21 mouse cellular contexts compared by ENCODE assay signal in the genomic region with DNA sequence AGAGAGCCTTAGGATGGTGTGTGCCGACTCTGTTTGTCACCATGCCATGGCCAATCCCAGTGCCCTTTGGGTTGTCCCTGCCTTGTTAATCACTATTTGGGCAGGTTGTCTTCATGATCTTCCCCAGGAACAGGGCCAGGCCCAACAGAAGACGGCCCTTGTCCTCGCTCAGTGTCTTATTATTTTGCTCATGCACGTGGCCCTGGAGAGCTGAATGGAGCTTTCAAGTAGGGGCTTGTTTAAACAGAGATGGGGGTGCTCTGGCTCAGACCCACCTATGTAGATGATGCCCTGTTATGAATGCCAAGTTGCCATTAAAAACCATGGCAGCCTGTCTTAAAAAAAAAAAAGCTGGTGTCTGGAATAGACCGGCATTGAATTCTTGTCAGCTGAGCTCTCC.
DNase-seq lines count a peak whose midpoint lies in the region; ATAC-seq and TF ChIP-seq lines count a peak whose summit lies in the region.
"Had no signal": no experiment of that assay in that cellular context is flagged by ENCODE, and none has a peak within 500 bp of the region (broad histone marks: within the 10 kb centered on the region; RNA-seq: fewer than 3 reads in every experiment).

No protein-coding gene starts in this region.

- no peaks in the 10 kb centered on the region for H3K27me3 ChIP-seq in hindbrain, embryonic 16.5 days (replicated peaks; ENCODE audit: control insufficient read depth, insufficient read depth, low read length)
- H3K27me3 ChIP-seq in hindbrain, embryonic 13.5 days, result no peaks in the 10 kb centered on the region
- H3K27me3 ChIP-seq in forebrain, embryonic 15.5 days, result no peaks in the 10 kb centered on the region
- H3K27me3 ChIP-seq: CH12.LX; heart, embryonic 13.5 days; liver, embryonic 15.5 days; neural tube, embryonic 13.5 days; stomach, embryonic 15.5 days had no signal

- no peaks in the 10 kb centered on the region for H3K9me3 ChIP-seq in hindbrain, embryonic 16.5 days (ENCODE audit: control insufficient read depth, low read length)
- no peaks in the 10 kb centered on the region for H3K9me3 ChIP-seq in hindbrain, embryonic 13.5 days
- no peaks in the 10 kb centered on the region for H3K9me3 ChIP-seq in forebrain, embryonic 15.5 days
- H3K9me3 ChIP-seq: embryonic facial prominence, embryonic 10.5 days; heart, embryonic 13.5 days; liver, embryonic 15.5 days; neural tube, embryonic 13.5 days; stomach, embryonic 15.5 days had no signal

- DNase-seq in left cerebral cortex, postnatal 14 days (ENCODE audit: low spot score in 2 of 2), result peak; percentile 39 to 44
- no peak for DNase-seq in left cerebral cortex, postnatal 4 days
- DNase-seq in thymus, postnatal 4 days, result no peak
- DNase-seq: adrenal gland, postnatal 36 days; gastrocnemius, postnatal 10 days; heart, adult 18-20 months; kidney, adult 9 months; kidney, postnatal 4 days; thymus, adult 2 months had no signal

- no peak for TF ChIP-seq POLR2A in cortical plate, adult 2 months (IDR thresholded peaks at IDR 0.05; ENCODE audit: extremely low read depth, insufficient read depth, low read length)

- no peak for TF ChIP-seq CTCF in cortical plate, adult 2 months (IDR thresholded peaks at IDR 0.05; ENCODE audit: extremely low read depth, insufficient read depth, low read length)

- H3K4me3 ChIP-seq in hindbrain, embryonic 16.5 days (ENCODE audit: low read length), result no peak overlapping the region
- no peak overlapping the region for H3K4me3 ChIP-seq in hindbrain, embryonic 13.5 days
- H3K4me3 ChIP-seq in cortical plate, adult 2 months (ENCODE audit: insufficient read depth, low read length), result no peak overlapping the region
- H3K4me3 ChIP-seq in forebrain, embryonic 15.5 days, result no peak overlapping the region
- H3K4me3 ChIP-seq: embryonic facial prominence, embryonic 10.5 days; heart, embryonic 13.5 days; liver, embryonic 15.5 days; neural tube, embryonic 13.5 days; stomach, embryonic 15.5 days had no signal

- H3K27ac ChIP-seq in hindbrain, embryonic 16.5 days (ENCODE audit: low read depth, low read length), result no peak overlapping the region
- H3K27ac ChIP-seq in hindbrain, embryonic 13.5 days, result no peak overlapping the region
- peak overlapping the region; percentile 30; the same call in 1 of the 2 replicates for H3K27ac ChIP-seq in cortical plate, adult 2 months (ENCODE audit: insufficient read depth, low read length)
- H3K27ac ChIP-seq in forebrain, embryonic 15.5 days (replicated peaks), result peak overlapping the region; percentile 72
- H3K27ac ChIP-seq: embryonic facial prominence, embryonic 10.5 days; heart, embryonic 13.5 days; liver, embryonic 15.5 days; macrophage; neural tube, embryonic 13.5 days; stomach, embryonic 15.5 days had no signal

- 61% methylated on average over 5 of the region's 5 CpGs for WGBS in hindbrain, embryonic 16.5 days
- 65% methylated on average over 5 of the region's 5 CpGs for WGBS in hindbrain, embryonic 13.5 days
- WGBS in forebrain, embryonic 15.5 days, result 25% methylated on average over 5 of the region's 5 CpGs

- H3K4me2 ChIP-seq in hindbrain, embryonic 16.5 days (ENCODE audit: low read length), result no peak overlapping the region
- no peak overlapping the region for H3K4me2 ChIP-seq in hindbrain, embryonic 13.5 days
- no peak overlapping the region for H3K4me2 ChIP-seq in forebrain, embryonic 15.5 days (replicated peaks)
- H3K4me2 ChIP-seq: heart, embryonic 13.5 days; liver, embryonic 15.5 days; midbrain, embryonic 11.5 days; neural tube, embryonic 13.5 days; stomach, embryonic 15.5 days had no signal

- peak; percentile 83 for ATAC-seq in hindbrain, embryonic 16.5 days
- no peak for ATAC-seq in hindbrain, embryonic 13.5 days (ENCODE audit: low FRiP score)
- peak; percentile 77 for ATAC-seq in forebrain, embryonic 15.5 days (replicated peaks)

- H3K9ac ChIP-seq in hindbrain, embryonic 16.5 days (ENCODE audit: low read depth, low read length), result no peak overlapping the region
- H3K9ac ChIP-seq in hindbrain, embryonic 13.5 days, result no peak overlapping the region
- no peak overlapping the region for H3K9ac ChIP-seq in forebrain, embryonic 15.5 days (replicated peaks)
- H3K9ac ChIP-seq: heart, embryonic 13.5 days; liver, embryonic 15.5 days; neural tube, embryonic 13.5 days; stomach, embryonic 15.5 days had no signal

- peaks cover 8% of the 10 kb centered on the region; the same call in 1 of the 2 replicates for H3K4me1 ChIP-seq in hindbrain, embryonic 16.5 days (ENCODE audit: control insufficient read depth, insufficient read depth, low read depth, low read length)
- H3K4me1 ChIP-seq in hindbrain, embryonic 13.5 days (replicated peaks), result peaks cover 15% of the 10 kb centered on the region
- peaks cover 12% of the 10 kb centered on the region for H3K4me1 ChIP-seq in cortical plate, adult 2 months (ENCODE audit: control insufficient read depth, insufficient read depth, low read length)
- H3K4me1 ChIP-seq in forebrain, embryonic 15.5 days, result peaks cover 19% of the 10 kb centered on the region
- H3K4me1 ChIP-seq: embryonic facial prominence, embryonic 10.5 days; heart, embryonic 13.5 days; liver, embryonic 15.5 days; stomach, embryonic 15.5 days had no signal

- intact Hi-C loops in left cerebral cortex, postnatal 14 days (cut with DNase I), result no loop called here
- intact Hi-C loops in left cerebral cortex, postnatal 4 days (cut with DNase I), result no loop called here

- no peaks in the 10 kb centered on the region for H3K36me3 ChIP-seq in hindbrain, embryonic 16.5 days (ENCODE audit: control insufficient read depth, insufficient read depth, low read length)
- no peaks in the 10 kb centered on the region for H3K36me3 ChIP-seq in hindbrain, embryonic 13.5 days
- H3K36me3 ChIP-seq in forebrain, embryonic 15.5 days, result no peaks in the 10 kb centered on the region
- H3K36me3 ChIP-seq: embryonic facial prominence, embryonic 10.5 days; heart, embryonic 13.5 days; liver, embryonic 15.5 days; neural tube, embryonic 13.5 days; stomach, embryonic 15.5 days had no signal

Comparison
In these comparisons a context has a peak if more than half of its experiments do, and no peak if none do; other contexts are left out.
1. DNase-seq: peak in left cerebral cortex, postnatal 14 days (2 of 2); none in left cerebral cortex, postnatal 4 days (single experiment) and thymus, postnatal 4 days (single experiment).
2. H3K27ac ChIP-seq: peak in cortical plate, adult 2 months (single experiment) and forebrain, embryonic 15.5 days (single experiment); none in hindbrain, embryonic 16.5 days (single experiment) and hindbrain, embryonic 13.5 days (single experiment).